Mouse (Mus musculus): ENCODE results near the gene Fam98b. TPM values are rescaled to one million over a fixed set of nuclear protein-coding genes. Genes with fewer than 3 reads are reported as not detected.
A peak's percentile ranks its signal among the peaks of the same experiment; 100 is the strongest.

Fam98b gene
- polyA plus RNA-seq, 1 experiment from 2014 or later, result 7.6 TPM

- ATAC-seq (ENCODE audit: insufficient number of reproducible peaks, low FRiP score, low TSS enrichment, low read depth) (no peak), DNase-seq (ENCODE audit: low spot score) (no peak)
- H3K27ac ChIP-seq (replicated peaks; ENCODE audit: low read depth, low read length), result no peak overlapping the region
- no peaks in the 10 kb centered on the region for H3K36me3 ChIP-seq (ENCODE audit: control insufficient read depth, insufficient read depth, low read length)
- no peaks in the 10 kb centered on the region for H3K4me1 ChIP-seq (ENCODE audit: control insufficient read depth, insufficient read depth, low read length)
- no peak overlapping the region for H3K4me3 ChIP-seq (ENCODE audit: low read depth, low read length)
- WGBS, result 89% methylated on average over 4 of the region's 4 CpGs
- no peaks in the 10 kb centered on the region for H3K9me3 ChIP-seq (ENCODE audit: control insufficient read depth, low read length)
- no peak overlapping the region for H3K9ac ChIP-seq (ENCODE audit: low read length)
- H3K27me3 ChIP-seq (ENCODE audit: control insufficient read depth, insufficient read depth, low read length), result no peaks in the 10 kb centered on the region
- no peak overlapping the region for H3K4me2 ChIP-seq (ENCODE audit: low read depth, severe bottlenecking)
These were observed 30.0 kb upstream of the Fam98b start for GRCm38 (mm10) chr2:117219536-117219935.

- Histone ChIP-seq H3K27ac (replicated peaks; ENCODE audit: low read depth, low read length) (no peak overlapping the region), H3K9me3 (ENCODE audit: control insufficient read depth, low read length) (no peaks in the 10 kb centered on the region), H3K4me1 (ENCODE audit: control insufficient read depth, insufficient read depth, low read length) (no peaks in the 10 kb centered on the region), H3K27me3 (ENCODE audit: control insufficient read depth, insufficient read depth, low read length) (no peaks in the 10 kb centered on the region), H3K4me3 (ENCODE audit: low read depth, low read length) (no peak overlapping the region), H3K36me3 (ENCODE audit: control insufficient read depth, insufficient read depth, low read length) (no peaks in the 10 kb centered on the region), H3K4me2 (ENCODE audit: low read depth, severe bottlenecking) (no peak overlapping the region), H3K9ac (ENCODE audit: low read length) (no peak overlapping the region)
- DNase-seq (ENCODE audit: low spot score), result no peak
- ATAC-seq (ENCODE audit: insufficient number of reproducible peaks, low FRiP score, low TSS enrichment, low read depth), result no peak
- WGBS, result 75% methylated on average over 9 of the region's 9 CpGs
These were observed 26.9 kb upstream of the Fam98b start for GRCm38 (mm10) chr2:117222651-117223050.

GRCm38 (mm10) chr2:117228601-117229125 lies 20.9 kb upstream of the Fam98b start:
- Histone ChIP-seq H3K9me3 (ENCODE audit: control insufficient read depth, low read length) (no peaks in the 10 kb centered on the region), H3K27ac (replicated peaks; ENCODE audit: low read depth, low read length) (no peak overlapping the region), H3K4me1 (ENCODE audit: control insufficient read depth, insufficient read depth, low read length) (no peaks in the 10 kb centered on the region), H3K4me3 (ENCODE audit: low read depth, low read length) (no peak overlapping the region), H3K36me3 (ENCODE audit: control insufficient read depth, insufficient read depth, low read length) (no peaks in the 10 kb centered on the region), H3K9ac (ENCODE audit: low read length) (no peak overlapping the region), H3K4me2 (ENCODE audit: low read depth, severe bottlenecking) (no peak overlapping the region), H3K27me3 (ENCODE audit: control insufficient read depth, insufficient read depth, low read length) (no peaks in the 10 kb centered on the region)
- no peak for ATAC-seq (ENCODE audit: insufficient number of reproducible peaks, low FRiP score, low TSS enrichment, low read depth)
- WGBS, result 67% methylated on average over 11 of the region's 11 CpGs
- no peak for DNase-seq (ENCODE audit: low spot score)

- H3K4me3 ChIP-seq (ENCODE audit: low read depth, low read length), result no peak overlapping the region
- H3K9me3 ChIP-seq (ENCODE audit: control insufficient read depth, low read length), result no peaks in the 10 kb centered on the region
- no peak overlapping the region for H3K27ac ChIP-seq (replicated peaks; ENCODE audit: low read depth, low read length)
- no peak for DNase-seq (ENCODE audit: low spot score)
- ATAC-seq (ENCODE audit: insufficient number of reproducible peaks, low FRiP score, low TSS enrichment, low read depth), result no peak
- H3K9ac ChIP-seq (ENCODE audit: low read length), result no peak overlapping the region
- H3K4me1 ChIP-seq (ENCODE audit: control insufficient read depth, insufficient read depth, low read length), result no peaks in the 10 kb centered on the region
- H3K36me3 ChIP-seq (ENCODE audit: control insufficient read depth, insufficient read depth, low read length), result no peaks in the 10 kb centered on the region
- H3K4me2 ChIP-seq (ENCODE audit: low read depth, severe bottlenecking), result no peak overlapping the region
- WGBS, result 86% methylated on average over 7 of the region's 7 CpGs
- no peaks in the 10 kb centered on the region for H3K27me3 ChIP-seq (ENCODE audit: control insufficient read depth, insufficient read depth, low read length)
These were observed 19.3 kb upstream of the Fam98b start for GRCm38 (mm10) chr2:117230261-117230660.

GRCm38 (mm10) chr2:117231257-117231656 lies 18.3 kb upstream of the Fam98b start:
- Histone ChIP-seq H3K4me3 (ENCODE audit: low read depth, low read length) (no peak overlapping the region), H3K9ac (ENCODE audit: low read length) (no peak overlapping the region), H3K4me1 (ENCODE audit: control insufficient read depth, insufficient read depth, low read length) (no peaks in the 10 kb centered on the region), H3K4me2 (ENCODE audit: low read depth, severe bottlenecking) (no peak overlapping the region), H3K9me3 (ENCODE audit: control insufficient read depth, low read length) (no peaks in the 10 kb centered on the region), H3K36me3 (ENCODE audit: control insufficient read depth, insufficient read depth, low read length) (no peaks in the 10 kb centered on the region), H3K27ac (replicated peaks; ENCODE audit: low read depth, low read length) (no peak overlapping the region), H3K27me3 (ENCODE audit: control insufficient read depth, insufficient read depth, low read length) (no peaks in the 10 kb centered on the region)
- WGBS, result 8% methylated on average over 13 of the region's 13 CpGs
- ATAC-seq (ENCODE audit: insufficient number of reproducible peaks, low FRiP score, low TSS enrichment, low read depth) (no peak; the same call in 1 of the 2 replicates), DNase-seq (ENCODE audit: low spot score) (peak; percentile 93)

- Histone ChIP-seq H3K27me3 (ENCODE audit: control insufficient read depth, insufficient read depth, low read length) (no peaks in the 10 kb centered on the region), H3K9ac (ENCODE audit: low read length) (no peak overlapping the region), H3K4me2 (ENCODE audit: low read depth, severe bottlenecking) (no peak overlapping the region), H3K4me3 (ENCODE audit: low read depth, low read length) (no peak overlapping the region), H3K27ac (replicated peaks; ENCODE audit: low read depth, low read length) (no peak overlapping the region), H3K9me3 (ENCODE audit: control insufficient read depth, low read length) (no peaks in the 10 kb centered on the region), H3K36me3 (ENCODE audit: control insufficient read depth, insufficient read depth, low read length) (no peaks in the 10 kb centered on the region), H3K4me1 (ENCODE audit: control insufficient read depth, insufficient read depth, low read length) (no peaks in the 10 kb centered on the region)
- DNase-seq (ENCODE audit: low spot score) (no peak), ATAC-seq (ENCODE audit: insufficient number of reproducible peaks, low FRiP score, low TSS enrichment, low read depth) (no peak)
- WGBS, result 85% methylated on average over 4 of the region's 4 CpGs
These were observed 7.6 kb upstream of the Fam98b start for GRCm38 (mm10) chr2:117241953-117242352.

- Histone ChIP-seq H3K9ac (ENCODE audit: low read length) (peak overlapping the region; percentile 96), H3K27ac (replicated peaks; ENCODE audit: low read depth, low read length) (no peak overlapping the region; the same call in 1 of the 2 replicates), H3K9me3 (ENCODE audit: control insufficient read depth, low read length) (no peaks in the 10 kb centered on the region), H3K36me3 (ENCODE audit: control insufficient read depth, insufficient read depth, low read length) (peaks cover 3% of the 10 kb centered on the region; the same call in 1 of the 2 replicates), H3K4me2 (ENCODE audit: low read depth, severe bottlenecking) (peak overlapping the region; percentile 60), H3K4me1 (ENCODE audit: control insufficient read depth, insufficient read depth, low read length) (no peaks in the 10 kb centered on the region), H3K27me3 (ENCODE audit: control insufficient read depth, insufficient read depth, low read length) (no peaks in the 10 kb centered on the region), H3K4me3 (ENCODE audit: low read depth, low read length) (peak overlapping the region; percentile 79)
- WGBS, result under 1% methylated on average over 24 of the region's 24 CpGs
- ATAC-seq (ENCODE audit: insufficient number of reproducible peaks, low FRiP score, low TSS enrichment, low read depth), result peak; percentile 18; the same call in 1 of the 2 replicates
- DNase-seq (ENCODE audit: low spot score), result no peak
These were observed 517 bp downstream of the Fam98b start for GRCm38 (mm10) chr2:117250001-117250510.

- Histone ChIP-seq H3K36me3 (ENCODE audit: control insufficient read depth, insufficient read depth, low read length) (peaks cover 3% of the 10 kb centered on the region; the same call in 1 of the 2 replicates), H3K9me3 (ENCODE audit: control insufficient read depth, low read length) (no peaks in the 10 kb centered on the region), H3K27me3 (ENCODE audit: control insufficient read depth, insufficient read depth, low read length) (no peaks in the 10 kb centered on the region), H3K9ac (ENCODE audit: low read length) (no peak overlapping the region), H3K4me1 (ENCODE audit: control insufficient read depth, insufficient read depth, low read length) (no peaks in the 10 kb centered on the region), H3K27ac (replicated peaks; ENCODE audit: low read depth, low read length) (no peak overlapping the region), H3K4me2 (ENCODE audit: low read depth, severe bottlenecking) (no peak overlapping the region), H3K4me3 (ENCODE audit: low read depth, low read length) (no peak overlapping the region)
- no peak for DNase-seq (ENCODE audit: low spot score)
- 89% methylated on average over 2 of the region's 2 CpGs for whole genome bisulfite sequencing
- no peak for ATAC-seq (ENCODE audit: insufficient number of reproducible peaks, low FRiP score, low TSS enrichment, low read depth)
These were observed 5.9 kb downstream of the Fam98b start for GRCm38 (mm10) chr2:117255415-117255814.

GRCm38 (mm10) chr2:117257617-117258016 lies 8.1 kb downstream of the Fam98b start:
- ATAC-seq (ENCODE audit: insufficient number of reproducible peaks, low FRiP score, low TSS enrichment, low read depth), result no peak
- H3K4me1 ChIP-seq (ENCODE audit: control insufficient read depth, insufficient read depth, low read length), result no peaks in the 10 kb centered on the region
- no peak overlapping the region for H3K4me2 ChIP-seq (ENCODE audit: low read depth, severe bottlenecking)
- H3K9me3 ChIP-seq (ENCODE audit: control insufficient read depth, low read length), result no peaks in the 10 kb centered on the region
- H3K9ac ChIP-seq (ENCODE audit: low read length), result no peak overlapping the region
- no peak for DNase-seq (ENCODE audit: low spot score)
- H3K36me3 ChIP-seq (ENCODE audit: control insufficient read depth, insufficient read depth, low read length), result peaks cover 6% of the 10 kb centered on the region; the same call in 1 of the 2 replicates
- H3K27me3 ChIP-seq (ENCODE audit: control insufficient read depth, insufficient read depth, low read length), result no peaks in the 10 kb centered on the region
- 86% methylated on average over 1 of the region's 1 CpGs for WGBS
- no peak overlapping the region for H3K27ac ChIP-seq (replicated peaks; ENCODE audit: low read depth, low read length)
- no peak overlapping the region for H3K4me3 ChIP-seq (ENCODE audit: low read depth, low read length)

Measured in limb, embryonic 11.5 days (tissue).